Mouse (Mus musculus) v-Abl transformed pro-B cells (cell line): Measurements from ENCODE around the gene Rap2c.

ENCODE experiments used
- in situ Hi-C, 2 experiments: fragments of 400-800 bp; cut with MboI; formaldehyde crosslinking; loops; one replicate each; pipeline ENCODE4 v1.15.1; 2025; ENCODE audit not compliant: unreplicated experiment in 2 of 2

The Rap2c gene

DNA sequence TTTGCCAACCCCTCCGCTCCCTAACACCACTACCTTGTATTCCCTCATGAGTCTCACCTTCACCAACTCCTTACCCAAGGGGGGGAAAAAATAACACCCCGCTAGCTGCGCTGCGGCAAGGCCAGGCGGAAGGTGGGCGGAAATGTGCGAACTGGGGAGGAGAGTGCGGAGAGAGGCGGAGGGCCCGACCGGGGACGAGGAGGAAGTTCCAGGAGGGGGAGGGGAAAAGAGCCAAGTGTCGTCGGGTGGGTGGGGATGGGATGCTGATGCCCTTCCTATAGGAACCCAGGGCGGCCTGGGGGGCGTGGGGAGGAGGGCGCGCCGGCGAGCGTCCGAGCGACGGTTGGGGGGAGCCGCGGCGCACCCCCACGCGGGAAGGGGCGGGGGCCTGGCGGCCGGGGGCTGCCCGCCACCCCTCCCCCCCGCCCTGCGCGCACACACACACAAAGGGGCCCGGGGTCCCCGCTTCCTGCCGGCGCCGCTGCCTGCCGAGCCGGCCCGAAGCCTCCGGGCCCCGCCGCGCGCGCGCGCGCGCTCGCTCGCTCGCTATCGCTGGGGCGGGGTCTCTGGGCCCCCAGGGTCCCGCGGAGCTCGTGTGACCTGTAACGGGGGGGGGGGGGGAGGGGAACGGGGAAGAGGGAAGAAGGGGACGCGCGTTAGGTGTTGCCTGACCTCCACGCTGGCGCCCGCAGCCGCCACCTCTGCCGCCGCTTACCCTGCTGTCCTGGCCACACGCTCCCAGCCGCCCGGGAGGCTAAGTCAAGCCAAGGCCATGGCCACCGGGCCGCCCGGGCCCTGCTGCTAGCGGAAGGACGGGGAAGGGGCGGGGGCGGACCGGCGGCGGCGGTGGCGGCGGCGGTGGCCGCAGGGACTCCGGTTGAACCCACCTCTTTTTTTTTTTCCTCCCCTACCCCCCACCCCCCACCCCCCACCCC lies at the start of gene Rap2c:
TSS of gene Rap2c (minus strand) at position 168 of the 935 bp plus-strand sequence.
- in situ Hi-C loops, result loop anchor here (5.0 to 25.0 kb wide), 3 partner anchors 131 to 341 kb away; partner anchors contain the start of gene Mbnl3 (in 1 of the 2)

DNA sequence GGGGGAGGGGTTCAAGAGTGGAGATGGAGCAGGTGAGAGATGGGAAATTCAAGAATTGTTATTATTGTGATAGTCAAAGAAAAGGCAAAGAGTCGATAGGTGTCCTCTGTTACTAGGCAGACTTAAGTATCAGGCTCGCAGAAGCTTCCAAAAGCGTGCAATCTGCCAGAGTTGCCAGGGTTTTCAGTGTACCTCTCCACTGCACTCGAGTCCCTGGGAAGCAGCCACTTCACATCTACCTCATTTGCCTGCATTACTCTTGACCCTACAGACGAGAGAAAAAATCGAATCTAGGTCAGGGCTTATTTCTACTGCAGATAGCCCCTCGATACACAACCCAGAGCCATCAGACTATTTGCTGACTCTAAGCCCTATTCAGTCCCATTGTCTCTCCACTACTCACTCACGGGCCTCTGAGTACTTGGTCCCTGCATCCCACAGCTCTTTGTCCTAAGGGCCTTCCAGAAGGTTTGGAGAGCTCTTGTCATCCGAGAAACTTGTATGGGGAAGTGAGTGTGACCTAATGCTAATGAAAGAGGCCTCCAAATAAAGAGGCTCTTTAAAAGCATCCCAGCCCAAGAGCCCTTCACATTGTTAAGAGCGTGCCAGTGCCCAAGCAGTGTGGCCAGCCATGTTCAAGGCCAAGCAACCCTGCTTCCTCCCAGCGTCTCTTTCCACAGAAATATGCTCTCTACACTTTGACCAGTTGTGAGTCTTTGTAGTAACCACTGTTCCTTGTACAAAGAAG lies 48.9 kb upstream of the Rap2c start:
- in situ Hi-C loops, result loop anchor here (5.0 kb wide), 1 partner anchor 306 kb away; no protein-coding TSS in a partner anchor

DNA sequence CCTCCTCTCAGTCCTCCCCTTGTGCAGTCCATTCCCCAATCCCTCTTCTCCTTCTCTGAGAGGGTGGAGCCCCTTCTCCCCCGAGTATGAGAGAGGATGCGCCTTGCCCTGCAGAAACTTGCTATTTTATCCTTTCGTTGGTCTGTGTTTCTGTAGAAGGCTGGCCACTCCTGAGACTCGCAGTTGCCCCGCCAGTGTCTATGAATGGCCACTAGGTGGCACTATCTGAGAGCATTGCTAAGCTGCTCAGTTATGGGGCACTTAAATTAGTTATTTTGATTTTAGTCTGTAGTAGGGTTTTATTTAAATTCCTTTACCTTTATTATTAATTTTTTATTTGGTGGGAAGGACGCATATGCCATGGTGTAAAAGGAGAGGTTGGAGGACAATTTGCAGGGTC lies 48.0 kb upstream of the Rap2c start:
- in situ Hi-C loops, result loop anchor here (5.0 kb wide), 1 partner anchor 307 kb away; no protein-coding TSS in a partner anchor

DNA sequence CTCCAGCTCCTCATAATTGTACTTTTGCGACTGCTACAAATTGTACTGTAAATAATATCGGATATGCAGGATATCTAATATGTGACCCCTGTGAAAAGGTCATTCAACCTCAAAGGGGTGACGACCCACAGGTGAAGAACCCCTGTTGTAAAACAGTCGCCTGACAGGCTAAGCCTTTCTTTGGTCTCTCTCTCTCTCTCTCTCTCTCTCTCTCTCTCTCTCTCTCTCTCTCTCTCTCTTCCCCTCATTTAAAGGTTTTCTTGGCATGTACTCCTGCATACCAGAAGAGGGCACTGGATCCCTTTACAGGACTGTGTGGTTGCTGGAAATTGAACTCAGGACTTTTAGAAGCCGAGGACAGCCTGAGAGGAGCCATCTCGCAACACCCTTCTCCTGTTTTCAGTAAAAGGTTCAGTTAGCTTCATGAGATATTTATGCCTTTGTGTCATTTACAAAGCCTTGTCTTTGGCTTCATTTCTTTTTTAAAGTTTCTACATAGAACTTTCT lies 47.4 kb upstream of the Rap2c start:
- in situ Hi-C loops, result loop anchor here (5.0 kb wide), 1 partner anchor 307 kb away; no protein-coding TSS in a partner anchor

DNA sequence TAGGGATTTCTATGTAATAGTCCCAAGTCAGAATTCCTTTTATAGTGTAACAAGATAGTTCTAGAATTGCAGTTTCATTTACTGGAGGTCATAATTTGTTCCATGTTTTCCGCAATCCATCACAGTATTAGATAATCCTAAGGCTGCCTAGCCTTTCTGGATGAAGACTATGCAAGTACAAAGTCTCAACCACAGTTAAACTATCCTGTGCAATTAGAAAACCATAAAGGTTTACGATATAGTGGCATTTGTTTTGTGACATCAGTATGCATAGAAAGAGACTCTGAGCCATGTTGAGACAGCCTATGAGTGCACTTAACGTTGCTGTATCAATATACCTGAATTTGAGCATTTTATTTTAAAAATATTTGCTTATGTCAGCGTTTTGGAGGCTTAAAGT lies 42.4 kb upstream of the Rap2c start:
- in situ Hi-C loops, result no loop called here

DNA sequence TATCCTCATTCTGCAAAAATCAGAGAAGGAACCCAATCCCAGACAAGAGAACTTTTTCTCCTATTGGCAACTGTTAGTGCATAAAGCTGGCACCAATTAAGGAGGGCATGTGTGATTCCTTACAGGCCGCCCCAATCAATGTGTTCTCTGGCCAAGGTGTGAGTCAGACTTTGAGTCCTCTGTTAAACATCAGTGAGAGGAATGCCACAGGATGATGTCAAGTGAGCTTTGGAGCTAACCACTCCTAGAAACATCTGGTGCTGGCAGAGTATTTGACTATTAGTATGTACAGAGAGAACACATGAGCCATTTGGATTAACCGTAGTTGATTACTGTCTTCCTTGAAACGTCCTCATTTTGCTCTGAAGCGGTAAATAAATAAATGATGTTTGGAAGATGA lies 40.9 kb upstream of the Rap2c start:
- in situ Hi-C loops, result no loop called here

DNA sequence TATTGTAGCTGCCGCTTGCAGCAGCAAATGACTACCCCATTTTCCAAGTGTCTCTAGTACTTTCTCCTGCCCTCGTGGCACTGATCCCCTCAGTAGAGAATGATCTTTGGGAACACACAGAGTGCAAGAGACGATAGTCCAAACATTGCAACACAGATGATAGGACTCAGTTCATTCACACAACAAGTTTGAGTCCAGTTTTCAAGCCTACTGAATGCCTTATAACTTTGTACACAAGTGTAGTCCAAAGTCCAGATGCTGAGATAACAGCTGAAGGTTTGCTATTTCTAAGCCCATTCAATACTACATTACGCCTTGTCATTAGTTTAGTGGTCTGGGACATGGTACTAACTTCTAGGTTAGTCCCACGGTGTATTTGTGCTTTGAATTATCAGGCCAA lies 40.5 kb upstream of the Rap2c start:
- in situ Hi-C loops, result no loop called here

DNA sequence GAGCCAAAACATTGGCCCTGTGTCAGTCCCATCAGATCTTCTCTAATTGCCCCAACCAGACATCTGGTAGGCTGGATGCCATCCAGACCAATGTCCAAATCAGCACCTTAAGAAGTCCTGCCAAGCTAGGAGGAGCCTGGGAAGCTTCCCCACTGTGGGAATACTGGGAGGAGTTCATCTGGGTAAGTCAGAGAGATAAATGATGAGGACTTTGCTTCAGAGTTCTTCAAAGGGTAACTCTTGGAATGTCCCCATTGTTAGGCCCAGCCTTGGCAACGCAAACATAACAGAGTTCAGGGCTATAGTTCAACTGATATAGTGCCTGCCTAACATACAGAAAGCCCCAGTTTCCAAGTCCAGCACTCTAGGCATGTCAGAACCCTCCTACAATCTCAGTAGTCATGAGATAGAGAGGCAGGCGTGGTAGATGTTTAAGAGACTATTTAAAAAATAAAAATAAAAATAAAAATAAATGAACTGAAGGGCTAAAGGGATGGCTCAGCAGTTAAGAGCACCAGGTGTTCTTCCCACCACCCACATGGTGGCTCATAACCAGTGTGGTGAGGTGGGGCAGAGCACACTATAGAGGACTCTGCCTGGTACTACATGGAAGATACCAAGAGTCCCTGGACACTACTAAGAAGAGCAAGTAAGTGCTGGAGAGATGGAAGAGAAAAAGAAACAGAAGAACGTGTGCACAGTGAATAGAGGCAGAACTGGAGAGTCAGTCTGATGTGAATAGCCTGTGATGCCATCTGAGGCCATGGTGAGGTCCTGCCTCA lies 34.1 kb upstream of the Rap2c start:
- in situ Hi-C loops, result no loop called here

DNA sequence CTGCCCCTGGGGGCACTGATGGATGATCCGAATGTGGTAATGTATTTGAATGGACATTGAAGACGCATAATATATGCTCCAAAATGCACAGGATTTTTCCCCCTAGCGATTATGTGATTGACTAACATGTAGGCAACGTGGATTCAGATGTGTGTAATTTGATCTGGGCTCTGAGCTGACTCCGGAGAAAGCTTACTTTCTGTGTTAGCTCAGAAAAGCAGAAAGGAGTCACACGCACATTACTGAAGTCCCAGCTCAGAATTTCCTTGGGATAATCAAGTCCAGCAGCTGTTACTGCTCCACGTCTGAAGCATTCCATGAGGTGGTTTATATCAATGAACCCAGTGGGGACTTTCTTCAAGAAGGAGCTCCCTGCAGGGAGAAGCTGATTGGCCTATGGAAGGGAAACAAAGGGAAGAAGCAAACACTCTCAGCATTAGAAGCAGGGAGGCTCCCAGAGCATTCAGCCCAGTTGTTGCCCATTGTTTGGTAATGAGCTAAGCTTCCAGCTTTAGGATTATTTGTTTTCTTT lies 17.9 kb upstream of the Rap2c start:
- in situ Hi-C loops, result no loop called here

DNA sequence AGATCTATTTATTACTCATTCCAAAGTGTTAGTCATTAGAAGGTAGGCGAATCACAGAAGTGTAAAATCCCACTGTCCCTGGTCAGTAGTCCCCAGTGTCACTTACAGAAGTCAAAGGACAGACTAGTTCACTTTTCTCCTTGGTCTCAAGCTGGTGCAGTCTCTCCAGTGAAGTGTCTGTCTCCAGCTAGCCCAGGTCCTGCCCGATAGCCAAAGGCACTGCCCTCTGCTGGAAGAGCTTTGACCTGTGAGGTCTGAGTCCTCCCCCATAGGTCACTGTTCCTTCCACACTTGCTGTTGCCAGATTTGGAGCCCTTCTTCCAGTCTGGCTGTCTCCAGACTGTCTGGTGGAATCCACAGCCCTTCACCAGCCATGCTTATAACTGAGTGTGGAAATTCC lies 2.1 kb upstream of the Rap2c start:
- in situ Hi-C loops, result loop anchor here (5.0 to 25.0 kb wide), 3 partner anchors 133 to 343 kb away; partner anchors contain the start of gene Mbnl3 (in 1 of the 2)

DNA sequence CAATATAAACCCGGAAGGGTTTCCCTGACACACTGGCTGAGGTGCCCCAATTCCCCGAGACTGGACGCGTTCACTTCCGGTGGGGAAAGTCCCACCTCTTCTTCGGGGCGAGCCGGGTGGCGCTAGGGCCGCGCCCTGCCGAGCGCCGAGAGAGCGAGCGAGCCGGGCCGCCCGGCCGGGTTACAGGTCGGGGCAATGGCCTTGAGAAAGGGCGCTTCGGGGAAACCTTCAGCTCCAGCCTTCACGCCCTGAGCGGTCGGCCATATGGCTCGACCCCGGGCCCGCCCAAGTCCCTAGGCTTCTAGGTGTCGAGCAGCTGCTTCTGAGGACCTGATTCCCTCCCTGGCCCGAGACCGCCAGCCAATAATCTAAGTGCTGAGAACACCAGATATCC lies 965 bp upstream of the Rap2c start:
- in situ Hi-C loops, result loop anchor here (5.0 to 25.0 kb wide), 3 partner anchors 131 to 341 kb away; partner anchors contain the start of gene Mbnl3 (in 1 of the 2)

DNA sequence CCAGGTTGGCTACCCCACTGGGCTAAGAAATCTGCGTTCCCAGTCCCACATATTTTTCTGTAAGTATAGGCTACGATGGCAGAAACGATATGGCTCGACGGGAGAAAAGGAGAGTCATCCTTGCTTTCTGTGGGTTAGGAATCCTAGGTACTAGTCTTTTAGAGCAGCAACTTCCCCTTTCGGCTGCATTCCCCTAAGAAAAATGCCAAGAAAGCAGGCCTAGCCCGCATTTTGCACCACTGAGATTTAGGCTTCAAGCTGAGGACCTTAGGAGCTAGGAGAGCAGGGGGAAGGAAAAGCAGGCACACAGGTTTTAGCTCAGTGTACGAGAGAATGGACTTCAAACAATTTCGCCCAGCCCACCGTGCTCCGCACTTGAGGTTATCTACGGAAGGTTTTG lies 892 bp downstream of the Rap2c start:
- in situ Hi-C loops, result loop anchor here (5.0 to 25.0 kb wide), 3 partner anchors 130 to 340 kb away; partner anchors contain the start of gene Mbnl3 (in 1 of the 2)

DNA sequence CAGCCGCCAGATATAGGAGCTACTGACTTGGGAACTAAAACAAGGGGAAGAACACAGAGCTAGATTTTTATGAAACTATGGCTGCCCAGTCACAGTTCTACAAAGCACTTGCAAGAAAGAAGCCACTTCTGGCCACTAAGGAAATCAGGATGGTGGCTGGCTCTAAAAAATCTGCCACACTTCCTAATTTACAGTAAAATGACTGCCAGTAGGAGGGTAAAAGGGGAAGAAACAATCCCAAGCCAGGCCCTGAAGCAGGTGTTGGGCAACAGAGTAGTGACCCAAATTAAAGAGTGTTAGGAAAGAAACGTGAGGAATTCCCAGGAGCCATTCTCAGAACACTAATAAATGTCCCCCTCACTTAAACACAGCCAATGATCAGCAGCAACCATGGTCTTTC lies 5.5 kb downstream of the Rap2c start:
- in situ Hi-C loops, result loop anchor here (10.0 to 25.0 kb wide), 2 partner anchors 125 to 193 kb away; partner anchors contain the start of gene Mbnl3 (in 1 of the 2)

DNA sequence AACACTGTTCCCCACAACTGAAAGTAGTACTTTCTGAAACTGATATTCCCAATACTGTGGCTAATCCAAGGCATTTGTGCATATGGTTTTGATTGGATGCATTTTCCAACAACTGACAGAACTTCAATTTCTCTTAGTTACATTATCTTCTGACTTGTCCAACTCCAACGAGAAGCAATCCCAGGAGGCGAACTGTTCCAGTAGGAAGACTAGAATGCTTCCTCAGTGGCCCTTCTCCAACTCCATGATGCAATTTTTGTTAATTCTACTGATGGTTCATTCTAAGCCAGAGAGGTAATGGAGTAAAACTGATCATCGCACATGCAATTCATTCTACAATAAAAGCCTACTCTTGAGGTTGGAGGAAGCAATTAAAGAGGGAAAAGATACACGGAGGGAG lies 7.5 kb downstream of the Rap2c start:
- in situ Hi-C loops, result loop anchor here (10.0 to 25.0 kb wide), 2 partner anchors 123 to 194 kb away; partner anchors contain the start of gene Mbnl3 (in 1 of the 2)

DNA sequence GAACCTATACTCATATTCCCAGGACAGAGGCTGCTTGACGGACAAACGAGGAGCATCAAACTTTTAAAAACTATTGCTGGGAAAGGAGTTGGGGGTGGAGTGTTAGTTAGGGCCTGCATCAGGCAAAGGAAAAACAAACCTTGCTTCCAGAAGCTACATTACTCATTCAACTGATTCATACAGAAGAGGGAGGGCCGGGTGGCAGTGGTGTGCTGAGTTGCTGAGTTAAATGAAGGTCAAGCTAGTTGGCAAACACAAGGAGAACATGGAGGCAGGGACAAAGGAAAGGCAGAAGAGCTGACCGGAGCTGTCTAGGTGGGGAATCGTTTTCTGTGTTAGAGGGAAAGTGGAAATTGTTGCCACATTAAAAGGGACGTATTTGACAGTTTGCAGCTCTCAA lies 17.0 kb downstream of the Rap2c start:
- in situ Hi-C loops, result loop anchor here (25.0 kb wide), 1 partner anchor 113 kb away; no protein-coding TSS in a partner anchor

DNA sequence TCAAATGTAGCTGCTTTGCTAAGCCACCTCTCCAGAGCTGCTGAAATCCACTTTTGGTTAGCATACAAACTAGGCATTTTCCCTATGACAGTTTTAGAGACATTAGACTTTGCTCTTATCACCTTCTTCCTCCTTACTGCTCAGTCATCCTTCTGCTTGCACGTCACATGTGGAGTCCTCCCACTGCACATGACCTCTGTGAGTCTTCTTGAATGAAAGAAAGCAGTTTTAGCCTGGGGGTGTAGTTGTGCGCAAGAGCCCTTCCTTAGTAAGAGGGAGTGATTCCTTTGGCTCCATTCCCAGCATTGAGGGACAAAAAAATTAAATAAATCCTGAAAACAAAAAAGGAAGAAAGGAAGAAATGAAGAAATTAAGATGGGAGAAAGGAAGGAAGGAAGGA lies 22.5 kb downstream of the Rap2c start:
- in situ Hi-C loops, result no loop called here

DNA sequence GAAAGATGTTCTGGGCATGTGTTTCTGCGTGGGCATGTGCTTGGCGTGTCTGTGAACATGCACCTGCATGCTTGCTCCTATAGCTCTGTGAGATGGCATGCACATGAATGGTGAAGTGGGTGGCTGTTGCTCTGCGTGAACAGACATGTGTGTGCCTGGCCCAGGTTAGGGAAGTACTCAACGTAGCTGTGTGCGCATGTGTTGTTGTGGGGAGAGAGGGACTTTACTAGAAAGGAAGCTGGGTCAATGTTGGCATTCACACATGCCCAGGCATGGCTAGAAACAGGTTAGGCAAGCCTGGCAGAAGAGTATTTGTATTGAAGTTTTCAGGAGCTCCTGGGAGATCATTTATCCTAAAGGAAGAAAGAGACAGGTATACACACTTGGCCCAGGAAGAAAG lies 26.5 kb downstream of the Rap2c start:
- in situ Hi-C loops, result no loop called here

DNA sequence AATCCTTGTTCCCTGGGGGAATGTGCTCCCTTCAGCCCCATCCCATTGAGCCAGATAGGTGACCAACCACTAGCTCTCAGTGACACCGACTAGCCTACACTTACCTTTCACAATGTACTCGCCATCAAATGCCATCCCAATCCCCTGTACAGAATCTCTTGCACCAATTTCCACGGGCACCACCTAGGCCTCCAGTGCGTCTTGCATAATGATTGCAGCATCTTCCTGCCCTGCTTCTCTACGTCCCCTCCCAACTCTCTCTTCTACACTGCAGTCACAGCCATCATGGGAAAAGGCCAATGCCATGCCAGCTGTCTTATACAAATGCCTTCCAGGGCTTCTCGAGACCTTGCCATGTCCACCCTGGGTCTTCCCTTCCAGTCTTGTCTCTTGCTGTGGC lies 27.9 kb downstream of the Rap2c start:
- in situ Hi-C loops, result no loop called here

DNA sequence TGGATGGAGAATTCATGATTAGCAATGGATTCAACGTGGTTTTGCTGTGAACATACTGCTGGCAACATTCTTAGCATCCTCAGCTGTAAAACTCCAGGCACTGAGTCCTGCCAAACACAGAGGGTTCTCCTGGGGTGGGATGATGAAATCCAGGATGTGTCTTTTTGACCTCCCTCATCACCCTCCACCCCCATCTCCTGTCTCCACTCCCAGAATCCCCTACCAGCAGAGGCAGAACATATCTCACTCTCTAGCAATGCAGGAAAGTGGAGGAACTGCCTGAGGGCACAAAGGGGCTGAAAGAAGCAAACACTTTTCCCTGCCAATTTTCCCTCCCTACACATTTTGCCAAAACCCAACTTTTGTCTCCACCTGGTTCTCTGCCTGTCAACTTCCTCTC lies 29.2 kb downstream of the Rap2c start:
- in situ Hi-C loops, result no loop called here

DNA sequence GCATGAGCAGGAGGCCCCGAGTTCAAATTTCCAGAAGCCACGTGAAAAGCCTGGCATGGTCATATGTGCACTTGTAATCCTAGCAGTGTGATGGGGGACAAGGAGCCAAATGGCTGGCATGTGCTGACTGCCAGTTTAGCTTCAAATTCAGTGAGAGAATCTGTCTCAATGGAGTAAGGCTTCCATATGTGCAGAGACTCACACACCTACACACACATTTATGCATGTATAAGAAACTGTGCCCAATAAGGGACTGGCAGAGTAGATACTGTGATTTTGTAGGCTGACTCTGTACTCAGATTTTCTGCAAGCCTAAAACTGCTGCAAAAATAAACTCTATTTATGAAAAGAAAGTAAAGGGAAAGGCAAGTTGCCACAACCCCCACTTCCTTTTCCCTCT lies 39.4 kb downstream of the Rap2c start:
- in situ Hi-C loops, result no loop called here
